Mouse (Mus musculus): ENCODE data around the gene Lmbr1l. TPM values are rescaled to one million over a fixed set of nuclear protein-coding genes. Genes with fewer than 3 reads are reported as not detected.

Lmbr1l gene
- total and polyA plus RNA-seq, 3 experiments = 23.4 to 30.4 (median 27.9) TPM

GRCm38 (mm10) chr15:98949607-98949892, 31.5 kb upstream of the Lmbr1l start:
- TF ChIP-seq POLR2A (IDR thresholded peaks at IDR 0.05; ENCODE audit: low read depth, low read length) = no peak
- no peak for TF ChIP-seq TBP (conservative IDR thresholded peaks at IDR 0.05; ENCODE audit: low read depth, low read length)
- TF ChIP-seq ETS1 (conservative IDR thresholded peaks at IDR 0.05; ENCODE audit: low read depth, low read length) = no peak
- TF ChIP-seq ZKSCAN1 (IDR thresholded peaks at IDR 0.05; ENCODE audit: borderline replicate concordance, low read depth, low read length) = no peak
- TF ChIP-seq HCFC1 (IDR thresholded peaks at IDR 0.05; ENCODE audit: low read depth, low read length) = no peak
- TF ChIP-seq CHD1 (IDR thresholded peaks at IDR 0.05; ENCODE audit: low read depth, low read length) = no peak
- no peak for TF ChIP-seq MYC (IDR thresholded peaks at IDR 0.05; ENCODE audit: low read depth, low read length)
- no peak for TF ChIP-seq SIN3A (IDR thresholded peaks at IDR 0.05; ENCODE audit: low read length)
- no peak for TF ChIP-seq ZMIZ1 (IDR thresholded peaks at IDR 0.05; ENCODE audit: low read depth, low read length)
- no peak for TF ChIP-seq JUND (conservative IDR thresholded peaks at IDR 0.05; ENCODE audit: low read depth, low read length)
- no peak for TF ChIP-seq MXI1 (IDR thresholded peaks at IDR 0.05; ENCODE audit: low read depth, low read length)
- TF ChIP-seq MAZ (IDR thresholded peaks at IDR 0.05; ENCODE audit: low read depth, low read length) = no peak
- TF ChIP-seq USF2 (conservative IDR thresholded peaks at IDR 0.05; ENCODE audit: low read depth, low read length) = no peak
- H3K36me3 ChIP-seq (replicated peaks in 1 of 2; ENCODE audit: control insufficient read depth in 1 of 2, insufficient read depth in 1 of 2, low read length in 1 of 2) = peaks cover 8 to 24% of the 10 kb centered on the region in 2 experiments
- H3K4me2 ChIP-seq (ENCODE audit: insufficient read depth, low read depth, poor library complexity, severe bottlenecking) = no peak overlapping the region
- dilution Hi-C loops (cut with MboI; ENCODE audit: extremely low pct_ligation_motif_present, extremely low pct_unique_long_range_greater_than_20kb, low sequenced_read_pairs) = no loop called here
- H3K27me3 ChIP-seq (replicated peaks) = no peaks in the 10 kb centered on the region
- no peak overlapping the region for H3K4me3 ChIP-seq (replicated peaks in 1 of 3; ENCODE audit: low read depth in 2 of 3, low read length in 2 of 3, poor library complexity in 1 of 3)
- H3K79me2 ChIP-seq (replicated peaks; ENCODE audit: control insufficient read depth, extremely low read depth, insufficient read depth, poor library complexity, severe bottlenecking) = peaks cover 6% of the 10 kb centered on the region; the same call in 1 of the 2 replicates
- no peak overlapping the region for H3K9ac ChIP-seq (ENCODE audit: insufficient read depth, low read depth)
- H3K9me3 ChIP-seq (replicated peaks; ENCODE audit: low read length) = no peaks in the 10 kb centered on the region
- peaks cover 3 to 17% of the 10 kb centered on the region in 2 experiments; a peak in 3 of 4 replicates for H3K4me1 ChIP-seq (ENCODE audit: control insufficient read depth in 1 of 2, insufficient read depth in 2 of 2)
- no peak overlapping the region for H3K27ac ChIP-seq (ENCODE audit: insufficient read depth, low read depth)
- DNase-seq (ENCODE audit: extremely low read depth) = no peak
- in situ Hi-C loops (cut with MboI; ENCODE audit: low pct_ligation_motif_present, low pct_unique_long_range_greater_than_20kb, low sequenced_read_pairs) = loop anchor here (25.0 kb wide), 2 partner anchors 1287 to 1362 kb away; no protein-coding TSS in a partner anchor

GRCm38 (mm10) chr15:98948857-98949606, 31.0 kb upstream of the Lmbr1l start:
- TF ChIP-seq POLR2A (IDR thresholded peaks at IDR 0.05; ENCODE audit: low read depth, low read length) (no peak), USF2 (conservative IDR thresholded peaks at IDR 0.05; ENCODE audit: low read depth, low read length) (no peak), CHD1 (IDR thresholded peaks at IDR 0.05; ENCODE audit: low read depth, low read length) (no peak), HCFC1 (IDR thresholded peaks at IDR 0.05; ENCODE audit: low read depth, low read length) (no peak), RCOR1 (conservative IDR thresholded peaks at IDR 0.05; ENCODE audit: low read depth, low read length) (no peak)
- in situ Hi-C loops (cut with MboI; ENCODE audit: low pct_ligation_motif_present, low pct_unique_long_range_greater_than_20kb, low sequenced_read_pairs) (loop anchor here (25.0 kb wide), 2 partner anchors 1287 to 1362 kb away; no protein-coding TSS in a partner anchor), dilution Hi-C loops (cut with MboI; ENCODE audit: extremely low pct_ligation_motif_present, extremely low pct_unique_long_range_greater_than_20kb, low sequenced_read_pairs) (no loop called here)
- Histone ChIP-seq H3K79me2 (replicated peaks; ENCODE audit: control insufficient read depth, extremely low read depth, insufficient read depth, poor library complexity, severe bottlenecking) (peaks cover 6% of the 10 kb centered on the region; the same call in 1 of the 2 replicates), H3K9ac (ENCODE audit: insufficient read depth, low read depth) (no peak overlapping the region), H3K27me3 (replicated peaks) (no peaks in the 10 kb centered on the region), H3K36me3 (replicated peaks in 1 of 2; ENCODE audit: control insufficient read depth in 1 of 2, insufficient read depth in 1 of 2, low read length in 1 of 2) (peaks cover 8 to 25% of the 10 kb centered on the region in 2 experiments), H3K9me3 (replicated peaks; ENCODE audit: low read length) (no peaks in the 10 kb centered on the region), H3K27ac (ENCODE audit: insufficient read depth, low read depth) (no peak overlapping the region), H3K4me3 (replicated peaks in 1 of 3; ENCODE audit: low read depth in 2 of 3, low read length in 2 of 3, poor library complexity in 1 of 3) (no peak overlapping the region), H3K4me1 (ENCODE audit: control insufficient read depth in 1 of 2, insufficient read depth in 2 of 2) (peaks cover 3 to 12% of the 10 kb centered on the region in 2 experiments; a peak in 3 of 4 replicates), H3K4me2 (ENCODE audit: insufficient read depth, low read depth, poor library complexity, severe bottlenecking) (no peak overlapping the region)
- DNase-seq (ENCODE audit: extremely low read depth) = no peak

Measured in CH12.LX (cell line).